In the genomic region with DNA sequence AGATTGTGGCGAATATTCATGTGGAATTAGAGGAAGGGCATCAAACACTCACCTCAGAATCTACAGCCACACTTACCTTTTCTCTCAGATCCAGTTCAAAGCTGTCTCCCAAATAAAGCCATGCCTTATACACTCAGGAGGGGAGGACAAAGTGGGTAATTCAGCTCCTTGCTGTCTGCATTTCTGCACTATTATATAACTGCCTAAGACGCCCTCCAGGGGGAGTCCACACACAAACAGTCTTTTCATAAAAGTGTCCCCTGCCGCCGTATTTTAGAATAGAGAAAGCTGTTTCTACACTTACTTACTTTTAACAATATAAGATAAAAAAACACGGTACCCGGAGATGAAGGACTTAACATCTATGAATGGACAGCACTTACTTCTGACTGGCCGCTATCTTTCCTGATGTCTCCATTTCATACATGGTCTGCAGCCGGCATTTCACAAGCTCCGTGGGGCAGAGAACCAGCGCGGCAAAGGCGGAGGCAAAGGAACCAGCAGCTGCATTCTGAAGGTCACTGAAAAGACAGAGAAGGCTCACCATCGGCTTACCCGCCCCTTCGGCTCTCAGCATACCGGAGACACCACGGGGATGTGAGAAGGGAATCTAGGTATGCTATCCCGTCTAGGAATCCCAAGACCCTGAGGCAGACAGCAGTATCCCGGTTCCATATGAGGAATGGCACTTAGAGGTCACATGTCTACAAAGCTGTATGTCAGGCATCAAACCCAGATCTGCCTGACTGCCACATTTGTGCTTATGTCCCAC, we compare ENCODE assay signal across 16 mouse cellular contexts. TPM values are rescaled to one million over a fixed set of nuclear protein-coding genes. Genes with fewer than 3 reads are reported as not detected.
DNase-seq lines count a peak whose midpoint lies in the region; ATAC-seq and TF ChIP-seq lines count a peak whose summit lies in the region.
"Had no signal": no experiment of that assay in that cellular context is flagged by ENCODE, and none has a peak within 500 bp of the region (broad histone marks: within the 10 kb centered on the region; RNA-seq: fewer than 3 reads in every experiment).

No protein-coding gene starts in this region.

- TF ChIP-seq EP300 in heart, adult 2 months (IDR thresholded peaks at IDR 0.05; ENCODE audit: insufficient read depth, low read depth, low read length): no peak
- no peak for TF ChIP-seq EP300 in liver, embryonic 14.5 days (IDR thresholded peaks at IDR 0.05; ENCODE audit: low read depth)

- no peaks in the 10 kb centered on the region for H3K4me1 ChIP-seq in heart, adult 2 months (ENCODE audit: control insufficient read depth, insufficient read depth, low read length)
- no peaks in the 10 kb centered on the region for H3K4me1 ChIP-seq in heart, embryonic 12.5 days (replicated peaks)
- no peaks in the 10 kb centered on the region; a peak in 1 of 4 replicates for H3K4me1 ChIP-seq in liver, embryonic 14.5 days (replicated peaks; ENCODE audit: control insufficient read depth in 2 of 2, insufficient read depth in 2 of 2, low read length in 1 of 2)
- no peaks in the 10 kb centered on the region for H3K4me1 ChIP-seq in liver, embryonic 11.5 days (replicated peaks; ENCODE audit: control insufficient read depth, insufficient read depth, low read length)
- peaks cover 11% of the 10 kb centered on the region for H3K4me1 ChIP-seq in E14TG2a.4 (replicated peaks; ENCODE audit: low read depth, low read length)
- H3K4me1 ChIP-seq: embryonic facial prominence, embryonic 13.5 days; forebrain, embryonic 13.5 days had no signal

- DNase-seq in heart, adult 2 months: no peak
- no peak for DNase-seq in liver, embryonic 14.5 days (ENCODE audit: low read depth in 3 of 3, low spot score in 3 of 3)
- no peak for DNase-seq in liver, embryonic 11.5 days (ENCODE audit: low spot score)
- no peak for DNase-seq in brain, embryonic 14.5 days (ENCODE audit: low read depth)
- DNase-seq in urinary bladder, postnatal 36 days (ENCODE audit: low spot score in 2 of 2): no peak
- no peak for DNase-seq in MN1 (ENCODE audit: low spot score)
- DNase-seq: cerebellum, adult 8-10 months; gastrocnemius, postnatal 10 days; layer of hippocampus, adult 9-11 months; left cerebral cortex, postnatal 4 days had no signal

- no peak overlapping the region for H3K9ac ChIP-seq in heart, adult 2 months (ENCODE audit: low read depth, low read length)
- H3K9ac ChIP-seq in heart, embryonic 12.5 days: no peak overlapping the region
- no peak overlapping the region for H3K9ac ChIP-seq in liver, embryonic 14.5 days (replicated peaks)
- no peak overlapping the region for H3K9ac ChIP-seq in liver, embryonic 11.5 days (ENCODE audit: low read depth, low read length)
- H3K9ac ChIP-seq: embryonic facial prominence, embryonic 13.5 days; forebrain, embryonic 13.5 days had no signal

- ATAC-seq in heart, embryonic 12.5 days (ENCODE audit: insufficient number of reproducible peaks, low FRiP score): no peak
- no peak for ATAC-seq in liver, embryonic 14.5 days (ENCODE audit: insufficient read depth)
- ATAC-seq in liver, embryonic 11.5 days (replicated peaks; ENCODE audit: low FRiP score): no peak
- ATAC-seq: forebrain, embryonic 13.5 days had no signal

- H3K79me2 ChIP-seq in heart, adult 2 months (replicated peaks; ENCODE audit: control insufficient read depth, insufficient read depth, low read length): no peaks in the 10 kb centered on the region

- no peak overlapping the region for H3K4me3 ChIP-seq in heart, adult 2 months
- no peak overlapping the region for H3K4me3 ChIP-seq in heart, embryonic 12.5 days
- H3K4me3 ChIP-seq in liver, embryonic 14.5 days (ENCODE audit: insufficient read depth in 1 of 2, low read depth in 2 of 2, low read length in 2 of 2): no peak overlapping the region
- no peak overlapping the region for H3K4me3 ChIP-seq in liver, embryonic 11.5 days (ENCODE audit: low read depth, low read length)
- no peak overlapping the region for H3K4me3 ChIP-seq in E14TG2a.4 (replicated peaks; ENCODE audit: low read length)
- H3K4me3 ChIP-seq: embryonic facial prominence, embryonic 13.5 days; forebrain, embryonic 13.5 days; megakaryocyte, embryonic 14.5 days had no signal

- no peak for TF ChIP-seq POLR2A in heart, adult 2 months (IDR thresholded peaks at IDR 0.05; ENCODE audit: insufficient read depth, low read depth, low read length)
- TF ChIP-seq POLR2A in brain, embryonic 14.5 days (IDR thresholded peaks at IDR 0.05; ENCODE audit: borderline replicate concordance, extremely low read depth, insufficient read depth, insufficient read length, poor library complexity, severe bottlenecking): no peak

- peak; percentile 23; the same call in 1 of the 2 replicates for TF ChIP-seq CTCF in heart, adult 2 months (IDR thresholded peaks at IDR 0.05)
- peak; percentile 16; the same call in 1 of the 2 replicates for TF ChIP-seq CTCF in liver, embryonic 14.5 days (IDR thresholded peaks at IDR 0.05; ENCODE audit: low read depth)
- peak; percentile 16 for TF ChIP-seq CTCF in E14TG2a.4 (conservative IDR thresholded peaks at IDR 0.05; ENCODE audit: low read length)
- peak; percentile 6; the same call in 1 of the 2 replicates for TF ChIP-seq CTCF in brain, embryonic 14.5 days (IDR thresholded peaks at IDR 0.05; ENCODE audit: borderline replicate concordance, extremely low read depth, insufficient read depth, insufficient read length)

- no peaks in the 10 kb centered on the region for H3K36me3 ChIP-seq in heart, adult 2 months (ENCODE audit: control insufficient read depth, insufficient read depth, low read length)
- peaks cover 53% of the 10 kb centered on the region for H3K36me3 ChIP-seq in heart, embryonic 12.5 days
- peaks cover 2% of the 10 kb centered on the region; the same call in 1 of the 2 replicates for H3K36me3 ChIP-seq in liver, embryonic 14.5 days (replicated peaks; ENCODE audit: control insufficient read depth, insufficient read depth, low read depth)
- peaks cover 21% of the 10 kb centered on the region for H3K36me3 ChIP-seq in liver, embryonic 11.5 days (ENCODE audit: control insufficient read depth, insufficient read depth, low read length)
- peaks cover 96% of the 10 kb centered on the region for H3K36me3 ChIP-seq in E14TG2a.4 (ENCODE audit: insufficient read depth, low read length)

- no peak overlapping the region for H3K4me2 ChIP-seq in heart, embryonic 12.5 days
- H3K4me2 ChIP-seq in liver, embryonic 14.5 days (ENCODE audit: low read depth): no peak overlapping the region
- H3K4me2 ChIP-seq in liver, embryonic 11.5 days: no peak overlapping the region
- H3K4me2 ChIP-seq: embryonic facial prominence, embryonic 13.5 days; forebrain, embryonic 13.5 days had no signal

- H3K27ac ChIP-seq in heart, adult 2 months: no peak overlapping the region
- H3K27ac ChIP-seq in heart, embryonic 12.5 days (ENCODE audit: poor library complexity, severe bottlenecking): no peak overlapping the region
- no peak overlapping the region for H3K27ac ChIP-seq in liver, embryonic 14.5 days
- H3K27ac ChIP-seq in liver, embryonic 11.5 days (ENCODE audit: low read depth, low read length): no peak overlapping the region
- H3K27ac ChIP-seq: embryonic facial prominence, embryonic 13.5 days; forebrain, embryonic 13.5 days had no signal

- H3K27me3 ChIP-seq in heart, adult 2 months (ENCODE audit: control insufficient read depth, insufficient read depth, low read length): no peaks in the 10 kb centered on the region
- no peaks in the 10 kb centered on the region for H3K27me3 ChIP-seq in heart, embryonic 12.5 days (replicated peaks)
- no peaks in the 10 kb centered on the region for H3K27me3 ChIP-seq in liver, embryonic 14.5 days (ENCODE audit: control insufficient read depth, insufficient read depth, low read length)
- H3K27me3 ChIP-seq in liver, embryonic 11.5 days (replicated peaks; ENCODE audit: control insufficient read depth, insufficient read depth, low read length): no peaks in the 10 kb centered on the region
- H3K27me3 ChIP-seq in E14TG2a.4 (ENCODE audit: insufficient read depth, low read length): no peaks in the 10 kb centered on the region
- H3K27me3 ChIP-seq: embryonic facial prominence, embryonic 13.5 days; forebrain, embryonic 13.5 days; megakaryocyte, embryonic 14.5 days had no signal

- no peaks in the 10 kb centered on the region for H3K9me3 ChIP-seq in heart, embryonic 12.5 days (replicated peaks)
- H3K9me3 ChIP-seq in liver, embryonic 14.5 days (ENCODE audit: control insufficient read depth, low read length): no peaks in the 10 kb centered on the region
- no peaks in the 10 kb centered on the region for H3K9me3 ChIP-seq in liver, embryonic 11.5 days (ENCODE audit: control insufficient read depth, low read length)
- H3K9me3 ChIP-seq in E14TG2a.4 (ENCODE audit: low read length): no peaks in the 10 kb centered on the region
- H3K9me3 ChIP-seq: embryonic facial prominence, embryonic 13.5 days; forebrain, embryonic 13.5 days; G1E had no signal

- 79% methylated on average over 19 of the region's 19 CpGs for WGBS in heart, adult 2 months
- WGBS in heart, embryonic 12.5 days: 73% methylated on average over 19 of the region's 19 CpGs
- WGBS in liver, embryonic 14.5 days (ENCODE audit: insufficient replicate concordance): 84% methylated on average over 19 of the region's 19 CpGs
- WGBS in liver, embryonic 11.5 days: 89% methylated on average over 19 of the region's 19 CpGs

- intact Hi-C loops in heart, adult 2 months (cut with DNase I): no loop called here

RNA-seq across cellular contexts. Expression of a gene that starts 15.4 kb away (rescaled TPM):
- 10 to 100 TPM; 12.7 to 13.4 TPM for total RNA-seq in heart, adult 2 months (2021)
- polyA plus RNA-seq in heart, adult 2 months (2012; rRNA removed): 3.9 and 7.4 TPM in 2 replicates
- 13.2 and 13.3 TPM in 2 replicates for polyA plus RNA-seq in heart, embryonic 12.5 days (2016; fragmentation: Nextera tagmentation; extraction: Ambion mirVana)
- polyA plus RNA-seq in liver, embryonic 14.5 days (2012; rRNA removed): 6.5 and 8.7 TPM in 2 replicates
- 17.2 and 19.3 TPM in 2 replicates for polyA plus RNA-seq in liver, embryonic 14.5 days (2014; fragmentation: Nextera tagmentation; extraction: Ambion mirVana)
- 36.0 TPM in 2 replicates for polyA plus RNA-seq in liver, embryonic 11.5 days (2014; fragmentation: Nextera tagmentation; extraction: Ambion mirVana)
- 5.8 and 6.3 TPM in 2 replicates for polyA plus RNA-seq in brain, embryonic 14.5 days (2012; rRNA removed)

RNA-seq across cellular contexts. Expression of a gene that starts 28.2 kb away (rescaled TPM):
- total RNA-seq in heart, adult 2 months (2021): 10 to 100 TPM; 51.1 to 59.2 TPM
- 12.5 and 25.2 TPM in 2 replicates for polyA plus RNA-seq in heart, adult 2 months (2012; rRNA removed)
- 49.7 and 54.6 TPM in 2 replicates for polyA plus RNA-seq in heart, embryonic 12.5 days (2016; fragmentation: Nextera tagmentation; extraction: Ambion mirVana)
- polyA plus RNA-seq in liver, embryonic 14.5 days (2012; rRNA removed): 6.5 and 12.0 TPM in 2 replicates
- polyA plus RNA-seq in liver, embryonic 14.5 days (2014; fragmentation: Nextera tagmentation; extraction: Ambion mirVana): 28.3 and 29.3 TPM in 2 replicates
- polyA plus RNA-seq in liver, embryonic 11.5 days (2014; fragmentation: Nextera tagmentation; extraction: Ambion mirVana): 44.0 and 46.8 TPM in 2 replicates
- polyA plus RNA-seq in brain, embryonic 14.5 days (2012; rRNA removed): 16.0 and 18.5 TPM in 2 replicates
